Mouse (Mus musculus): Measurements from ENCODE around the gene Ntf3. TPM values are rescaled to one million over a fixed set of nuclear protein-coding genes. Genes with fewer than 3 reads are reported as not detected.

The Ntf3 gene
- total RNA-seq, 2 experiments from 2014 or later: 2.8 to 3.3 TPM

DNA sequence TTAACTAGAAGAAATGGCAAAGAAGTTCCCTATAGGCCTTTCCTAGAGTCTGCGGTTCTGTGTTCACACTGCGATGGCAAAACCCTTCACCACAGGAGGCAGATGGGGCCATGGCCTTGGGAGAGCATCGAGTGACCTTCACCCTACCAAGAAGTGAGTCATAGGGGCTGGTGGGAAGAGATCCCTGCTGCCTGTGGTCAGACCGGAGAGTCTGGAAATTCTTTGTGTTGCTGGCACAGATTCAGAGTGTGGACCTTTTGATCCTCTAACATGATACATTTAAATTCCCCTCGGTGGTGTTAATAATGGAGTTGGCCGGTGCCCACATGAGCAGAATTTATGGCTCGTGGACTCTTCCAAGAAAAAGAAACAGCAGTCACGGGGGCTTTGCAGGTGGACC lies 49.5 kb downstream of the Ntf3 start:
- intact Hi-C loops (cut with DNase I): no loop called here
- TF ChIP-seq CTCF (IDR thresholded peaks at IDR 0.05): no peak

GRCm38 (mm10) chr6:126114934-126115633 lies 51.6 kb downstream of the Ntf3 start:
- intact Hi-C loops (cut with DNase I): no loop called here
- H3K4me3 ChIP-seq: no peak overlapping the region
- H3K27ac ChIP-seq: no peak overlapping the region
- no peak for DNase-seq (ENCODE audit: extremely low spot score in 1 of 2, low spot score in 2 of 2)
- TF ChIP-seq CTCF (IDR thresholded peaks at IDR 0.05): no peak

More for the DNA sequence above, 49.5 kb downstream of the Ntf3 start:
- no peak overlapping the region for H3K4me3 ChIP-seq
- DNase-seq (ENCODE audit: extremely low spot score in 1 of 2, low spot score in 2 of 2): no peak
- H3K27ac ChIP-seq: no peak overlapping the region

DNA sequence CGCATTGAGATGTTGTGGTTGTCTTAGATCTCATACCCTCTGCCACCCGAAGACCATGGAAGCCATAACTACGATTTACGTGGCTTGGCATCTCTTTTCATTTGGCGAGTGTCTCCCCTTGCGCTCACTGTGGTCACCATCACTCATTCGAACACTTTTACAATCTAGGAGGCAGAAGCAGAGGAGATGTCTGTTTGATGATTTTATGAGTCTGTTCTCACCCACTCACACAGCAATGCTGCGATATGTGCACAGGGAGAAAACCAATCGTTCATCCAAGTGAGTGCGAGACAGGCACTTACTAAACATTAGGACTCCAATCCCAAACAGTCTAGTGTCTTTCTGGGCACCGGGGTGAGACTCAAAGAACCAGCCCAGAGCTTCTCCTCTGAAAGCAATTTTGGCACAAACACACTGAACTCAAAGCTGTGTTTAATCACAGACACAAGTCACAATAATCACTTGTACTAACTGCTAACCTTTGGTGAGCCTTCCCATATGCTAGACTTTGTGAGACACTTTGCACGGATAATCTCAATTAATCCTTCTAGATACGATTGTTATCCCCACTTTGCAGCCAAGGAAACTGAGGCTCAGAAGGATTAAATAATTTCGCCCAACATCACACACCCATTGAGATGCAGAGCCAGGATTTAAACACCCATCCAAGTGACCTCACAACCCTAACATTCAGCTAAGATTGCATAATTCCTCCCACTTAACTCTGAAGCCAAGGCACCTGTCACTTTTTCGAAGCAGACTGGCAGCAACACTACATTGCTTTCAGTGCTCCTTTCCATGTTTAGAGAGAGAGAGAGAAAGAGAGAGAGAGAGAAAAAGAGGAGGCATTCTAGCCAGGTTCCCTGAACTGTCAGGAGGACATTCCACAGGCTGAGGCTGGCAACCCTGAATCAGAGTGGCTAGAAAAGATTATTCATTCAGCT lies 55.5 kb downstream of the Ntf3 start:
- H3K4me3 ChIP-seq: no peak overlapping the region
- intact Hi-C loops (cut with DNase I): no loop called here
- TF ChIP-seq CTCF (IDR thresholded peaks at IDR 0.05): no peak
- no peak for DNase-seq (ENCODE audit: extremely low spot score in 1 of 2, low spot score in 2 of 2)
- H3K27ac ChIP-seq: no peak overlapping the region

GRCm38 (mm10) chr6:126109184-126109583 lies 57.5 kb downstream of the Ntf3 start:
- no peak for TF ChIP-seq CTCF (IDR thresholded peaks at IDR 0.05)
- no peak overlapping the region for H3K4me3 ChIP-seq
- no peak for DNase-seq (ENCODE audit: extremely low spot score in 1 of 2, low spot score in 2 of 2)
- intact Hi-C loops (cut with DNase I): no loop called here
- H3K27ac ChIP-seq: no peak overlapping the region

DNA sequence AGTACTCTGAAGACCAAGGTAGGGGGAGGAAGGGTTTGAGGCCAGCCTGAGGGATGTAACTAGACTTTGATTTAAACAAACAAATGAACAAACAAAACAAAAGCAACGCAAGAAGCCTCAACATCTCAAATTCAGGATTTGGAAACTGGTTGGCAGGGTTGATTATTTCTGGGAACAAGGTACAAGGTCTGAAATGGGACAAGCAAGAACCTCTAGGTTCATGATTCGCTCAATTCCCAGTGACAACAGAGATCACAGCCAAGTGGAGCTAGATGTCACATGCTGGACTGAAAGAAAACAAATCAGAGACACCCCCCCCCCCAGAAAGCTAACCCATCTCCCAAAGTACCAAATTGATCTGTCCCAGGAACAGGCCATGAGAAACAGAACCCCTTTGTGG lies 57.9 kb downstream of the Ntf3 start:
- no peak for DNase-seq (ENCODE audit: extremely low spot score in 1 of 2, low spot score in 2 of 2)
- intact Hi-C loops (cut with DNase I): no loop called here
- H3K27ac ChIP-seq: no peak overlapping the region

GRCm38 (mm10) chr6:126107398-126107797 lies 59.3 kb downstream of the Ntf3 start:
- no peak for DNase-seq (ENCODE audit: extremely low spot score in 1 of 2, low spot score in 2 of 2)
- TF ChIP-seq CTCF (IDR thresholded peaks at IDR 0.05): no peak
- intact Hi-C loops (cut with DNase I): no loop called here

More for the DNA sequence above, 57.9 kb downstream of the Ntf3 start:
- H3K4me3 ChIP-seq: no peak overlapping the region
- TF ChIP-seq CTCF (IDR thresholded peaks at IDR 0.05): no peak

DNA sequence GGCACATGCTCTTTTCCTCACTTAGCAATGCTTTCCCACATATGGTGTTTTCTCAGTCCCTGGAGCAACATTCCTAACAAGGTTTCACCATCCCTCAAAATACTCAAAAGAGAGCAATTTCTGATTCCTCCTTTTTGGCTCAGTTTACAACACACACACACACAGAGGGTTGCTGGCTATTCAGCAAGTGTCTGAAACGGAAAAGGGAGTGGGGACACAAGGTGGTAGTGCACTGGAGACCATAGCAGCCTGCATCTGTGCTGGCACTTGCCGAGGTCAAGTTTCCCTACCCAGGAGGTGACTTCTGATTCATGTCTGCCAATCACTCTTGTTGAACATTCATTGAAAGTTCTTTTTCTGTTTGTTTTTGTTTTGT lies 59.9 kb downstream of the Ntf3 start:
- no peak overlapping the region for H3K4me3 ChIP-seq
- no peak for DNase-seq (ENCODE audit: extremely low spot score in 1 of 2, low spot score in 2 of 2)
- intact Hi-C loops (cut with DNase I): no loop called here
- TF ChIP-seq CTCF (IDR thresholded peaks at IDR 0.05): no peak
- H3K27ac ChIP-seq: no peak overlapping the region

More at GRCm38 (mm10) chr6:126107398-126107797, 59.3 kb downstream of the Ntf3 start:
- no peak overlapping the region for H3K27ac ChIP-seq
- no peak overlapping the region for H3K4me3 ChIP-seq

- DNase-seq (ENCODE audit: extremely low spot score in 1 of 2, low spot score in 2 of 2): peak in 1 of 2 experiments; percentile 20
- TF ChIP-seq CTCF (IDR thresholded peaks at IDR 0.05): no peak
- Histone ChIP-seq H3K27ac (no peak overlapping the region), H3K4me3 (no peak overlapping the region)
- intact Hi-C loops (cut with DNase I): no loop called here
Measured at GRCm38 (mm10) chr6:126106051-126106797, 60.5 kb downstream of the Ntf3 start.

GRCm38 (mm10) chr6:126105083-126105740 lies 61.5 kb downstream of the Ntf3 start:
- DNase-seq (ENCODE audit: extremely low spot score in 1 of 2, low spot score in 2 of 2): no peak
- H3K27ac ChIP-seq: no peak overlapping the region
- no peak for TF ChIP-seq CTCF (IDR thresholded peaks at IDR 0.05)
- no peak overlapping the region for H3K4me3 ChIP-seq
- intact Hi-C loops (cut with DNase I): no loop called here

GRCm38 (mm10) chr6:126102571-126102970 lies 64.1 kb downstream of the Ntf3 start:
- H3K4me3 ChIP-seq: no peak overlapping the region
- DNase-seq (ENCODE audit: extremely low spot score in 1 of 2, low spot score in 2 of 2): no peak
- intact Hi-C loops (cut with DNase I): no loop called here
- no peak overlapping the region for H3K27ac ChIP-seq
- no peak for TF ChIP-seq CTCF (IDR thresholded peaks at IDR 0.05)

- no peak for DNase-seq (ENCODE audit: extremely low spot score in 1 of 2, low spot score in 2 of 2)
- TF ChIP-seq CTCF (IDR thresholded peaks at IDR 0.05): no peak
- H3K4me3 ChIP-seq: no peak overlapping the region
- no peak overlapping the region for H3K27ac ChIP-seq
- intact Hi-C loops (cut with DNase I): no loop called here
Measured at GRCm38 (mm10) chr6:126102007-126102406, 64.7 kb downstream of the Ntf3 start.
